Mouse (Mus musculus) frontal cortex, postnatal 14 days (tissue): ENCODE data around the gene Ccr8.
A peak's percentile ranks its signal among the peaks of the same experiment; 100 is the strongest.

ENCODE experiments used
- DNase-seq, 2 experiments: peaks; one replicate each; pipeline ENCODE4 v3.0.0; 2022; ENCODE audit warnings: low spot score in 2 of 2

The Ccr8 gene

DNA sequence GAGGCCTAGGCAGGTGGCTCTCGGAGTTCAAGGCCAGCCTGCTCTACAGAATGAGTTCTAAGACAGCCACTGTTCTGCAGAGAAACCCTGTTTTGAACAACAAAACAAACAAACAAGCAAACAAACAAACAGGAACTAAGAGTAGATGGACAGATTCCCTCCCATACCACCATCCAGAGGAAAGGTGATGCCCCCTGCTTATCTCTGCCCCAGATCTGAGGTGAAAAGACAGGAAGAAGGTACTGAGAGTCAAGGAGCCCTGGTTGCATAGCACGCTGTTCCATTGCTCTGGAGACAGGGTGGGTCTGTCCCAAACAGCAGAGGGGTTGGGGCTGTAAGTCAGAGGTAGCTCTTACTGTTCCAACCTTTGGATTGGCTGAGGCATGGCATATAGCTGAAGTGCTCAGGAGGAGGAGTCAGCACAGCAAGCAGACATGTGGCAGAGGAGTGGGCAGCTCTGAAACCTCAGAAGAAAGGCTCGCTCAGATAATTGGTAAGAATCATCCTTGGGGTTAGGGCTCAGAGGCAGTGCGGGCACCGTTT lies at the start of gene Ccr8:
Gene Ccr8 (plus strand): TSS at position 419 of the 543 bp plus-strand sequence.
- DNase-seq, result no peak

DNA sequence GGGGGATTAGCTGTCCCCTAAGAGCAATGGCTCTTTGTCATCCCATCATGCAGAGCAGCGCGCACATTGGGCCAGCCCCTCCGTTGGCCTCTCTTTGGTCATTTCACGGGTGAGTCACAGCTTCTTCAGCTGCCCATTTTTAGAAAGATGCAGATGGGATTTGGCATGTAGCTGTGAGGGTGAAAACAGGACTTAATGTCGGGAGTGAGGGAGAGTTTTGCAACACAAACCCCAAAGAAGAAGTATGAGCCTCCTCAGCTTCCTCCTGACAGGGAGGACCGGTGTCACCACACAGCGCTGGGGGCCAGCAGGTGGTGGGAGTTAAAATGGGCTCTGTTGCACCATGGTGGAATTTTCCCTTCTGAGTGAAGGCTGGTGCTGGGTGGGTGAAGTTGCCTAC lies 48.8 kb upstream of the Ccr8 start:
- DNase-seq, result no peak

DNA sequence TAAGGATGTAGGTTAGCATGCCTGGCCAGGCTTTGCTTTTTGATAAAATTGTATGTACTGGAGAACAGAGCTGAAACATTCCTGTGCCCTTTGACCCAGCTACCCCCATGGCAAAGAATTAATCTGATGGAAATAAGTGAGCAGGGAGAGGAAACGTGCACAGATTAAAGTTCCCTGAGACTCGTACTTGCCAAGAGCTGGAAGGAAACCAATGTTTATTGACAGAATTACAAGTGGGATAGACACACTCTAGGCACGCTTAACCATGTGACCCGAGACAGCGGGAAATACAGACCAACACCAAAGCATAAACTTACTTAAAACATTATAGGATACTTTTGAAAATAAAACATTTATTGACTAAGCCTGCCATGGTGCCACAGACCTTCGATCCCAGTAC lies 43.4 kb upstream of the Ccr8 start:
- no peak for DNase-seq

DNA sequence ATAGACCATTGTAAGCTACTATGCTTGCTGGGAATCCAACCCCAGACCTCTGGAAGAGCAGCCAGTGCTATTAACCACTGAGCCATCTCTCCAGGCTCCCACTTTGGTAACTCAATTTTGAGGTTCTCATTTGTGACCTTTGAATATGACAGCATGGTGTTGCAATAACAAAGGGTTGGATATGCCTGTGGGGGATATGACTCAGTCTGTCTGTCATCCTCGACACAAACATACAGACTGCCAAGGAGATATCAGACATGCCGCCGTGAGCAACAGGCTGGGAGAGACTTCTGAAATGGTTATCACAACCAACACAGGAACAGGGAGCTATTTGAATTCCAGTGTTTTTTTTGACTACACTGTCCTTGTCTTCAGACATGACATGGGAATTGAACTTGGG lies 42.5 kb upstream of the Ccr8 start:
- DNase-seq, result no peak

DNA sequence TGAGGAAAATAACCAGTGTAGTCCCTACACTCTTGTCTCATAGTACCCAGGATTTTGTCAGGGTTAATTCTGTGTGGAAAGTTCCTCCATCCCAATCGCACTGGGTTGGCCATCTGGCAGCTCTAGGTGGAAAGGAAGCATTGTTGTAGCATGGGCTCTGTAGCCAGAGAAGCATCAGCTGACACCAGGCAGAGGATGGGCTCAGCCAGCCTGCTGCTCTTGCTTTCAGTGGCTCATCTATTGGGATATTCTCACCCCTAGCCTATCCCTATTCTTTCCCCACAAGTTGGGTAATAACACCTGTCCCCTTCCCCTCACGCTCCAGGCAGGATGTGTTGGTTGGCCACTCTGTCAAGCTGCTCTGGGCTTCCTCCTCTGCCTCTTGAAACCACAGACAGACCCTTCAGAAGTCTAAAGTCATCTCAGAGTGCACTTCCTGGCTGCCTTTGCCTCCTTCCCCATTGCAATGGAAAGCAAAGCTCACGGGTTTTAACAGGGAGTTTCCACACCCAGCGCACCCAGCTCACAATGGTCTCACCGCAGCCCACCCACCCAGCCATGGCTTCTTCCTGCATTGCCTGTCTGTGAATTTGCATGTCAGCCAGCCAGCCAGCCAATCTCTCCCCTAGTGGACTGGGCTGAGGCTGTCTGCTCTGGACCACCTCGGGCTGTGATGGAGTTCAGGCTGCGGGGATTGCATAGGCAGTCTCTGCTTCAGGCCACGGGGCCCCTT lies 37.2 kb upstream of the Ccr8 start:
- DNase-seq, result peak in 1 of 2 experiments; percentile 30

DNA sequence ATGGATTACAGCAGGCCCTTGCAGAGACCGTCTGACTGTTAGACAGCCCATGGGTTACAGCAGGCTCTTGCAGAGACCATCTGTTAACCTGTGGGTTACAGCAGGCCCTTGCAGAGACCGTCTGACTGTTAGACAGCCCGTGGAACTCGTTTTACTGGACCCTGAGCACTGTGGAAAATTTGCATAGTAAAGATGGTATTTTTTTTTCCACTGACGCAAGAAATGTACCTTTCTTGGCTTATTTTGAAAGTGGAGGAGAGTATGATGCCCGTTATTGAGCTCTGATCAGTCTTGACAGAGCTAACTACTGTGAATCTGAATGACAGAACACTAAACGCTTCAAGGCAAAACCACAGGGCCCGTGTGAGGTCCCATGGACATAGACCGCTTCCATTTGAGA lies 35.7 kb upstream of the Ccr8 start:
- DNase-seq, result no peak

DNA sequence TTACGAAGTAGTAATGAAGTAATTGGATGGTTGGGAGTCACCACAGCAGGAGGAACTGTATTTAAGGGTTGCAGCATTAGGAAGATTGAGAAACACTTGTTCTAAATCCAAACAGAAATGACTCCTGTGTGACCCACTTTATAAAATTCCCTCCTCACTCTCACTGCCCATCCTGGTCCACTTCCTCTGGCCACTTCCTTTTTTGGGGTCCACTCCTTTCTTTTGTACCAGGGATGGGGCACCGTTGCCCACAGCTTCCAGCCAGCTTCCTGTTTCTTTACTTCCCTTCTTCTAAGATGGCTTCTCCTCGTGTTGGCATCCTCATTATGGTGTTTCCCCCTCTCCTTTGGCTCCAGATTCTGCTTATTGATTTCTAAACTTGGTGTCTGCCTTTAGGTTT lies 33.2 kb upstream of the Ccr8 start:
- DNase-seq, result no peak

DNA sequence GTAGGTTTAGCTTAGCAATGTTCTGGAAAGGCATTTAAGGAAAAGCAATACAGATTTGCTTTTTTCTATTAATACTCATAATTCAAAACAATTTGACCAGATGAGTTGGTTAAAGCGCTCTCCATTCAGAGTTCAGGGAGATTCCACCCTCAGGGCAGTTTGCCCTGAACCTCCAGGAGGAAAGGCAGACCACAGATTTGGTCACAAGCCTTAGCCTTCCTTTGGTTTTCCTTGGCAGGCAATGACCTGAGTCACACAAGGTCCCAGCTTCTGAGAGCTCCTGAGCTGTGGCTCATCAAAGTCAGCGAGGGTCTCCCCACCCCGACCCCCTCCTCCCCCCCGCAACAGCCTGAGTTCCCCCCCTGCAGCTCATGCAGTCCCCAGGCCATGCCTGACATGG lies 27.6 kb upstream of the Ccr8 start:
- DNase-seq, result no peak

DNA sequence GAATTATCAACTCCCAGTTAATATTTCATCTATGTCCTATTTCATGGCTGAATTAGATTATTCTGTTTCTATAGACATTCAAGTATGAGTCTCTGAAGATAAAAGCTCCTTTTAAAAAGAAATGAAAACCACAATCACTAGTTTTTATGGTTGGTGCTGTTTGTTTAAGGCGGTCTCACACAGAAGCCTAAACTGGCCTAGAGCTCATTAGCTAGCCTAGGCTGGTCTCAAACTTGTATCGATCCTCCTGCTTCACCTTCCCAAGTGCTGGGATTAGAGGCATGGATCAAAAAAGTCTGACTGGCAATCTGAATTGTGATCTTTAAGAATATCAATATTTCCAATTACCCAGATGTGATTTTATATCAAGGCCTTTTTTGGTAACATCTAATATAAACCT lies 24.3 kb upstream of the Ccr8 start:
- DNase-seq, result no peak

DNA sequence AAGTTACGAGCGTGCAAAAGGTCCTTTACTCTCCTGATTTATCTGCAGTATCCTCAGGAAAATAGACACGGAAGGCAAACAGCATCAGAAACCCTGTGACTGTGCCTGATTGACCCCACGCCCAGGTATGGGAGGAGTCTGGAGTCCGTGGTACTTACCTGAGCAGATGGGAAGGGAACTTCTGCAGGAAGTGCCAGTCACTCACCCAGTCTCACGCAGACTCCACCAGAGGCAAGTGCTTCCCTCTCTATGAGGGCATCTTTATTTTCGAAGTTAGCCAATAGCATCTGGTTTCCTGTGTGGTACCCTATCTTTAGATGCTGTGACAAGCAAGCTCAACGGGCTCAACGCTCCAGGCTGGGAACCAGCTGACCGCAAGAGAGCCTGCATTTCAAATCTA lies 23.9 kb upstream of the Ccr8 start:
- DNase-seq, result peak in 1 of 2 experiments; percentile 24

DNA sequence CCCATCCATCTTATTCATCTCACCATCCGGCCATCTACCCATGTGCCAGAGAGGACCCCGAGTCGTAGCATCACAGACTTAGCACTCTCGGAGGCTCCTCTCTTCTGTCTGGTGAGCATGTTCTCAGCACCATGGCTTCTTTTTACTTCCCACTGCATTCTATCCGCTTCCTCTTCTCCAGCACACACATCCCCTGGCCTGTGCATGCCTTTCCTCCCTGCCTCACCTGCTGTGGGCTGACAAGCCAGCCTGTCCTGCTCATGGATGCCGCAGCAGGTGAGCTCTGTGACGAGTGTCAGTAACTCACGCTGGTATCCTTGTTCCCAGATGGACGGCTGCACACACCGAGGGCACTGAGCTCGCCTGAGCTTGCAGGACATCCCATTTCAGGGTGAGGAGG lies 22.1 kb upstream of the Ccr8 start, which contains the start of gene Cx3cr1:
Gene Cx3cr1 (minus strand): TSS at position 101 of the 400 bp plus-strand sequence.
- no peak for DNase-seq

DNA sequence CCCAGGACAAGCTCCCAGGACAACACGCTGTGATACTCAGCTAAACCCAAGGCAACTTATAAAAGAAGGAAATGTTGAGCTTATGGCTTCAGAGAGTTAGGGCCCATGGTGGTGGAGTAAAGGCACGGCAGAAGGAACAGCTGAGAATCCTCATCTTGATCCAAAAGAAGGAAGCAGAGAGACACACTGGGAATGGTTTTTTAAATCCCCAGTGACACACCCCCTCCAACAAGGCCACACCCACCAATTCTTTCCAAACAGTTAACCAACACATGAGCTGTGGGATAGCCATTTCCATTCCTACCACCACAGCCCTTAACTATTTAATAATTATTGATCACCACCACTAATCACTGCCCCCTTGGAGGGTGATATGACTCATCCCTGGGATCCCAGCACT lies 20.7 kb upstream of the Ccr8 start:
- DNase-seq, result no peak

DNA sequence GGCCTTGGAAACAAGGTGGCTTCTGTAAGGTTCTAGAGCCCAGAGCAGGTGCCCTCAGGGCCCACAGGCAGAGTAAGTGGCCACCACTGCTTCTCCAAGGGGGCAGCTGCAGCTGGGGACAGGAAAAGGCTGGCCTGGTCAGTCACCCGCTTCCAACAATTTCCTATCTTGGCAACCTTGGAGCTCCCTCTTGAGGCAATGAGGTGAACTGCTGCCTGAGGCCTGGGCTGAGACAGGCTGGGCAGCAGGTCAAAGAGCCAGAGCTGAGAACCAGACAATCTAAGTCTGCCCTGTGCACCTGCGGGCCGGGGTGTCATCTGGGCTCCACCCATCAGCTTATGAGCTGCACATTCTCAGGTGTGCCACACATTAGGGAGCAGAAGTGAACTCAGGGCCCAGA lies 18.7 kb upstream of the Ccr8 start:
- DNase-seq, result peak; percentile 51 to 76

DNA sequence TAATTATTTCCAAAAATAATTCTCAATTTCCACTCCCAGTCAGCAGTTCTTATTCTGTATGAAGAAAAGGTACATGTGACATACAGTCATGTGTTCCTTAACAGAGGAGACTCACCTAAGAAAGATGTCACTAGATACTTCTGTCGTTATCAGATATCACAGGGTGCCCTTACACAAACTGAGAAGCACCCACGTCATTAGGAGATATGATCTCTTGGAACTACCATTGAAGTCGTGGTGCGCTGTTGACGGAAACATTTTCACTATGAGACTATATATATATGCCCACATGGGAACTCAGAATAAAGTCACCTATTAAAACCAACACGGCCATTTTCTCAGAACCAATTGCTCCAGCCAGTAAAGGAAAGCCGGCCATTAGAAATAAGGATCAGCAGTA lies 17.4 kb upstream of the Ccr8 start:
- no peak for DNase-seq

DNA sequence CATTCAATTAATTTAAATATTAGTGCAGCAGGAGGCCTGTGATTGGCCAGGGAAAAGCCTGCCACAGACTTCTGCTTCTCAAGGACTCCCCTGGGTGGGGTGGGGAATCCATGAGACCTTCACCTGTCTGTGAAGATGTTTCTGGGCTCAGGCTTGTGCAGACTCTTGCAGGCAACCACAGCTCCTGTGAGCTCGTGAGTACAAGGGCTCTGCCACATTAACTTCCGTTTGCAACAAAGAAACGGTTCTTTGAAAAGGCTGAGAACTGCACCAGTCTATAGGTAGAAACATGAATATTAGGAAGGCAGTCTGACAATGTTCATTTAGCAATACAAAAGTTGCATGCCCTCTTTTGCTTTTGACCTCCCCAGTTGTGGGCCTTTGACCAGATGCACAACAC lies 13.7 kb upstream of the Ccr8 start:
- DNase-seq, result no peak

DNA sequence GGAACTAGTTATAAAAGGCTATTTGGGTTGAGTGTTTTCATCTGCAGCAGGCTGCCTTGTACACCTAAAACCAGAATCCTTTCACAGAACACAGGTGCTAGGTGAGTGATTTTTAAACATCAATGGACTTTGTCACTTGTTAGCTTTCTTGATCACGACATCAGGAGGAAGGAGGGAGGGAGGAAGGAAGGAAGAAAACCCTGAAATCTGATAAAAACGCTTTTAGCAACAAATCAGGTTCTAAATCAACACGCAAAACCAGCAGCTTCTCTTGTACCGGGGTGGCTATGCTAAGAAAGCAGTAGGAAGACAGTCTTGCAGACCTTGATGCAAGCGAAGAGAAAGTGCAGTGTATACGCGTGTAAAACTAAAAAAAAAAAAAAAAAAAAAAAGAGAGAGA lies 12.0 kb upstream of the Ccr8 start:
- no peak for DNase-seq

DNA sequence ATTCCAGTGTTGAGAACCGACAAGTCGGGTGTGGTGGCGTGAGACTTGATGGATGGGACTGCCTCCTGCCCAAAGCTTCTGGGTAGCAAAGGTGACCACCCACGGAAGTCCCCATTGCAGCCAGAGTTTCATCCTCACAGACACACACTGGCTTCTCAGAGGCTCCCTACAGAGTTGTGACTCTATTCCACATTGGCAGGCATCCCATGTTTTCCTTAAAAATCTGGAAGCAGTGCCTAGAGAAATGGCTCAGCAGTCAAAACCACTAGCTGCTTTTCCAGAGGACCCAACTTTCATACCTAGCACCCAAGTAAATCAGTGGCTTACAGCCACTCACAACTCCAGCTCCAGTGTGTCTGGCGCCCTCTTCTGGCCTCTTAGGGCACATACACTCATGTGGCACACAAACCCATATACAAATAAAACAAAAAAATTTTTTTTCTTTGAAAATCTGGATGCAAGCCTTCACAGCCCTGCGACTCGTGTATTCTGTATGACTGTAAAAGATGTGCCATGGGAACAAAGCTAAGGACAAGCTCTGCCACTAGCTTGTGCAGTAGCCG lies 11.3 kb upstream of the Ccr8 start:
- no peak for DNase-seq

DNA sequence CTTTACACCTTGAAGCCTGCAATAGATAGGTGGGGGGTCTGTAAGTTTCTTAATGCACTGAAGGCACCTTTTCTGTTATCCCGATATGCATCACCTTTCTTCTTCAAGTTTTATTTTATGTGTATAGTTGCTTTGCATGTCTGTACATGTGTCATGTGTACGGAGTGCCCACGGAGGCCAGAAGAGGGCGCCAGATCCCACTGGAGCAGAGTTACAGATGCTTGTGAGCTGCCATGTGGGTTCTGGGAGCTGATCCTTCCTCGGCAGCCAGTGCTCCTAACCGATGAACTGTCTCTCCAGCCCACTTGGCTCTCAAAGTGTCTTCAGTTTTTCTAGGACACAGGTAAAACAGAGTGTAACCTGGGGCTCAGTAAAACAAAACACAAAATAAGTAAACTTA lies 10.7 kb upstream of the Ccr8 start:
- DNase-seq, result no peak

DNA sequence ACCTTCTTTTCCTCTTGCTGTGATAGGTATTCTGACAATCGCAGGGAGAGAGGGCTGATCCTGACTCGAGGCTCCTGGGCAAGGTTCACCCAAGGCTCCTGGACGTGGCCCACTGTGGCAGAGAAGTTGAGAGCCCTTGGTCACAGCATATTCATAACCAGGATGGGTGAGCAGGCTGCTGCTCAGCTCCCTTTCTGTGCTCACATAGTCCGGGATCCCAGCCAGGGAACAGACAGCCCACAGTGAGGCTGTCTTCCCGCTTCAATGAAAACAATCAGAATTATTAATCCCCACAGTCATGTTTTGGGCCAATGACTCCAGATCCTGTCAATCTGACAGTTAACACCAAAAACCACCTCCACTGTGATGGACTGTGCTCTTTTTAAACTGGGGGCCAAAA lies 9.9 kb upstream of the Ccr8 start:
- DNase-seq, result no peak

DNA sequence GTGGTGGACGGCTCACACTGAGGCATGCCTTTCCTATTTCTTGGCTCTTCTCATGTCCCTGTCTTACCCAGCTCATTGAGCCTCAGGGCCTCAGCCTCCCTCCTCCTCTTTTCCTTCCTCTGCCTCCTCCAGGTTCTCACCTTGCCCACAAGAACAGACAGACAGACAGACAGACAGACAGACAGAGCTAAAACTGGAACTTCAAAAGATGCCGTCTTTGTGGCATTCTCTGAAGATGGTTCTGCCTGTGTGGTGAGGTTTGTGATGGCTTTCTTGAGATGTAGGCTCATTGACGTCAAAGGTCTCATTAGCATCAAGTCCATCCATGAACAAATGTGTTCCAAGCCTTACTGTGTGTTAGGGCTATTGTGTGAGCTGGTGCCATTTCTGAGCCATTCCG lies 9.2 kb upstream of the Ccr8 start:
- DNase-seq, result no peak

DNA sequence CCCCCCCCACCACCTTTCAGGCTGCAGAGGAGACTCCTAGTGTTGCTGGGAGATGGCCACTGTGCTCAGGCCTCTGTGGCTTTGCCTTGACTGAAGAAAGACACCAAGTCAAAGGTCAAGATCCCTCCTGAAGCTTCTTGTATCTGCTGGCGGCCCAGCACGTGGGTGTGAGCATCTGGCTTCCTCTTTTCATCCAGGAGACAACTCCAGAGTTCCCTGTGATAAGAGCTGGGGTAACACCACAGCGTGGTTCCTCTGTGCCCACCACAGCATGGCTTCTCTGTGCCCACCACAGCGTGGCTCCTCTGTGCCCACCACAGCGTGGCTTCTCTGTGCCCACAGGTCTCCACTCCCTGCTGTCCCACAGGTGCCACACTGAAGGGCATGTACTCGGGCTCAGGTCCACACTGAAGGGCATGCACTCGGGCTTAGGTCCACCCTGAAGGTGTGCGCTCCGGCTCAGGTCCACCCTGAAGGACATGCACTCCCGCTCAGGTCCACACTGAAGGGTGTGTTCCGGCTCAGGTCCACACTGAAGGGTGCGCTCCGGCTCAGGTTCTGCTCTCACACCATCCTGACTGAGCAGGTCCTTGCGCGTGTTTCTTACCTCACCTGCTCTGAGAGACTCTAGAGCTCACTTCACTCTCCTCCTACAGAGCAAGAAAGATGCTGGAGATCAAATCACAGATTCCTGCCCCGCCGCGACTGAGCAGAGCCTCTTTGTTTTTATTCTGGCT lies 8.6 kb upstream of the Ccr8 start:
- no peak for DNase-seq

DNA sequence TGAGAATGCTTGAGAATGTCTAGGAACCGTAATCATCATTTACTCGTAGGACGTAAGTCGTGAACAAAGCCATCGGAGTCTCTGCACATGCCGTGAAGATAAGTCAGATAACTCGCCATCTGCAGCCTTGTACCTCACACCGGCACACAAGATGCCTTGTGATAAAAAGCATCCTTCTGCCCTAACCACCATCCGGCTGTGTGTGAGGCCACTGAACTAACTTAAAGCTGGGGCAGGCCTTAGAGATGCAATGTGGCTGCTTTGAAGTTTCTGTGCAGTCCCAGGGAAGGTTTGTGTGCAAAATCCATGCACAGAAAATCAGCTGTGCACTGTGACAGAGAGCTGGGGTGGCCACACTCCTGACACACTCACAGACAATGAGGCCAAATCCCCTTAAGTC lies 7.5 kb upstream of the Ccr8 start:
- DNase-seq, result no peak

DNA sequence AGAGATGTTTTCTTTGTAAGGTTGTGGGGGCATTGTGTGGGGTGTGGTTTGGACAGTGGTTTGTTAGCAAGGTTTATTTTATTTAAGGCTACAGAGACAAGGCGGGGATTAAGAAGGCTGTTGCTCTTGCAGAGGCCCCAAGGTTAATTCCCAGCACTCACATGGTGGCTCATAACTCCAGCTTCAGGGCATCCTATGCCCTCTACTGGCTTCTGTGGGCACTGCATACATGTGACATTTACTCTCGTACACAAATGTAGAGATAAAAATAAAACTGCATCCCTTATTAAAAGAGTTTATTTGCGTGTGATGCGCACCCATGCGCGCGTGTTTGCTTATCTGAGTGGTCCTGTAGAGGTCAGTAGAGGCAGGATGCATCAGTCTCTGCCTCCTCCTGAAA lies 2.8 kb upstream of the Ccr8 start:
- DNase-seq, result no peak
